Mouse (Mus musculus) liver, embryonic 11.5 days (tissue): ENCODE measurements around the gene Gm49342. TPM values are rescaled to one million over a fixed set of nuclear protein-coding genes. Genes with fewer than 3 reads are reported as not detected.
"Not testable (repeated sequence)": the region's sequence is repeated elsewhere in the genome, so short reads cannot be mapped to it uniquely, and the experiment has no call there.

Experiments used
- ATAC-seq: fragments of 200-750 bp; cut with Nextera tagmentation; replicated peaks from 2 replicates; pipeline ENCODE4 v1.8.0; 2017; ENCODE audit warnings: moderate number of reproducible peaks, mild to moderate bottlenecking, moderate TSS enrichment, moderate library complexity; ENCODE audit not compliant: low FRiP score
- DNase-seq: peaks from one replicate; pipeline ENCODE4 v3.0.0-alpha.2; 2017; ENCODE audit warnings: low spot score
- H3K27ac ChIP-seq: fragments of 300-500 bp; sonication (generic); 2 replicates; pipeline ENCODE4 v1.5.1; 2014; ENCODE audit warnings: mild to moderate bottlenecking, low read depth, low read length, control low read depth
- H3K27me3 ChIP-seq: fragments of 300-500 bp; sonication (generic); replicated peaks from 2 replicates; pipeline ENCODE4 v1.6.1; 2014; ENCODE audit warnings: low read length, mixed read lengths; ENCODE audit not compliant: control insufficient read depth, insufficient read depth
- H3K36me3 ChIP-seq: fragments of 300-500 bp; sonication (generic); 2 replicates; pipeline ENCODE4 v1.6.1; 2014; ENCODE audit warnings: mild to moderate bottlenecking, low read length, moderate library complexity, mixed read lengths; ENCODE audit not compliant: control insufficient read depth, insufficient read depth
- H3K4me1 ChIP-seq: fragments of 300-500 bp; sonication (generic); replicated peaks from 2 replicates; pipeline ENCODE4 v1.6.1; 2014; ENCODE audit warnings: low read length, mixed read lengths; ENCODE audit not compliant: control insufficient read depth, insufficient read depth
- H3K4me2 ChIP-seq: fragments of 300-500 bp; sonication (generic); 2 replicates; pipeline ENCODE4 v1.6.1; 2014; ENCODE audit warnings: mild to moderate bottlenecking, control low read depth, moderate library complexity
- H3K4me3 ChIP-seq: fragments of 300-500 bp; sonication (generic); 2 replicates; pipeline ENCODE4 v1.5.1; 2014; ENCODE audit warnings: low read depth, low read length, control low read depth
- H3K9ac ChIP-seq: fragments of 300-500 bp; sonication (generic); 2 replicates; pipeline ENCODE4 v1.6.1; 2014; ENCODE audit warnings: low read depth, low read length, control low read depth
- H3K9me3 ChIP-seq: fragments of 300-500 bp; sonication (generic); 2 replicates; pipeline ENCODE4 v1.6.1; 2016; ENCODE audit warnings: low read length, inconsistent platforms, mixed read lengths; ENCODE audit not compliant: control insufficient read depth
- WGBS: fragments of 180-500 bp; shearing (Covaris S2); extraction: QIAGEN DNeasy Blood & Tissue Kit; methylation state at CpG from one replicate; pipeline ENCODE4 v1.1.7; 2014; 5-methylcytosine and 5-hydroxymethylcytosine counted together
- polyA plus RNA-seq: library from polyadenylated mRNA; unstranded; fragments of >200 nt; fragmentation: Nextera tagmentation; extraction: Ambion mirVana; gene quantifications from 2 replicates; pipeline ENCODE4 v1.2.1, GENCODE M21; 2014

The Gm49342 gene
- polyA plus RNA-seq, 1 experiment from 2014 or later: not detected

DNA sequence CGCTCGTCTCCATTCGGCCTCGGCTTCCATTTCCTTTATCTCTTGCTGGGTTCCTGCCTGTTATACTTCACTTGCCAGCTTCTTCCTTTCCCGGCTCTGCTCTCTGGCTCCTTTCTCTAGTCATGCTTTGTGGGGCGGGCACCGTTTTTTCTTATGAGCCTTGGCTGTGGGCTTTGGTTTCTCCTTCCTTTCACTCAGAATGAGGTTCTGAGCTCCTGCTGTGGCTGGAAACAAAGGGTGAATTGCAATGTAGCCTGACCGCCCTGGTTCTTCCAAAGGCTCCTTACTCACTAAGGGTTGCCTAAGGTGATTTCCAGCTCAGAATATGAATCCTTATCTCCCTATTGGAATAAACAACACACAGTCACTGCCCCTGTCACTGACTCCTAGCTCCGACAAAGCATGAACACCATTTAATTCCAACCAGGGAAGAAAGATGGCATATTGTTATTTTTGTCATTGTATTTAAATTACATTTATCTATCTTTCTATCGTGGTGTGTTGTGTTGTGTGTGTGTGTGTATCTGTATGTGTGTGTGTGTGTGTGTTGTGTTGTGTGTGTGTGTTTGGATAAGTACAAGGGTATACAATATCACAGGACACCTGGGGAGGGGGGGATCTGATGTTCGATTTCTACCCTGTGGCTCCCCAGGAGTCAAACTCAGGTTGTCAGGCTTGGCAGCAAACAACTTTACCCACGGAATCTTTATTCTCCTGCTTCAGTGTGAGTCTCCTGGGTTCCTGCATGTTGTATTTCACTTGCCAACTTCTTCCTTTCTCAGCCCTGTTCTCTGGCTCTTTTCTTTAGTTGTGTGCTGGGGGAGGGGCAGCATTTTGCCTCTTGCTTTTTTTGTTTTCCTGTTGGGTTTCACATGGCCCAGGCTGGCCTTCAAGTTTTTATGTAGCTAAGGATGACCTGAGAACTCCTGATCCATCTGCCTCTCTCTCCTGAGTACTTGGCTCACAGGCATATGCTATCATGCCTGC is 25.5 kb downstream of the Gm49342 start:
- H3K4me3 ChIP-seq: no peak overlapping the region
- 0 out of 2 replicates have a peak, but pooled peaks cover 7% of the 10 kb centered on the region for H3K4me1 ChIP-seq
- no peaks in the 10 kb centered on the region for H3K9me3 ChIP-seq
- no peak overlapping the region; the same call in 1 of the 2 replicates for H3K9ac ChIP-seq
- H3K27ac ChIP-seq: no peak overlapping the region
- ATAC-seq: no peak
- H3K27me3 ChIP-seq: no peaks in the 10 kb centered on the region
- H3K36me3 ChIP-seq: no peaks in the 10 kb centered on the region
- no peak for DNase-seq
- peak overlapping the region; percentile 38 for H3K4me2 ChIP-seq
- 32% methylated on average over 12 of the region's 12 CpGs for WGBS

DNA sequence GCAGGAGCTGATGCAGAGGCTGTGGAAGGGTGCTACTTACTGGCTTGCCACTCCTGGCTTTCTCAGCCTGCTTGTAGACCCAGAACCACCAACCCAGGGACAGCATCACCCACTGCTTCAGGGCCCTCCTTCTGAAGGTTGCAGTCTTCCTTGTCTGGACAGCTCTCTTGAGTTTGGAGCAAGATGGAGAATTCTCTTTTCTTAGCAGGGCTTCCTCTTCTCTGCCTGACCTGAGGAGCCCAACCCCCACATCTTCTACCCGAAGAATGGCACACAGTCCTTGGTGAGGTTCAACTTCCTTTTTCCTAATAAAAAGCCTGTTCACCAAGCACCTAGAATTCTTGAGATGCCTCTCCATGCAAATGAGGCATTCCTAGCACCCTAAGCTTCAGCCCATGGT is 26.5 kb downstream of the Gm49342 start:
- no peaks in the 10 kb centered on the region for H3K9me3 ChIP-seq
- no peak for ATAC-seq

DNA sequence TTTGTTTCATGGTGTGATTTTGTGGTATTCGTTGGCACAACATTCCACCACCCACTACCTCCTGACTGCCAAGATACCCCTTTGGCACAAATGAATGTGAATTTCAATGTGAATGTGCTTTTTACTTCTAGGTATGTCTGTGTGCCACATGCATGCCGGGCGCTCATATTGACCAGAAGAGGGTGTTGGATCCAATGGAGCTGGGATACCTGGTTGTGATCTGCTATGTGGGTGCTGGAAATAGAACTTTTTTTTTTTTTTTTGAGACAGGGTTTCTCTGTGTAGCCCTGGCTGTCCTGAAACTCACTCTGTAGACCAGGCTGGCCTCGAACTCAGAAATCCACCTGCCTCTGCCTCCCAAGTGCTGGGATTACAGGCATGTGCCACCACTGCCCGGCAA is 28.7 kb downstream of the Gm49342 start:
- not testable (repeated sequence) for ATAC-seq, H3K27me3 ChIP-seq, H3K4me1 ChIP-seq, DNase-seq, H3K9me3 ChIP-seq, H3K4me2 ChIP-seq, H3K4me3 ChIP-seq, H3K36me3 ChIP-seq, H3K27ac ChIP-seq, H3K9ac ChIP-seq
- 86% methylated on average over 5 of the region's 5 CpGs for whole genome bisulfite sequencing

More for the DNA sequence above, 26.5 kb downstream of the Gm49342 start:
- no peak for DNase-seq
- no peaks in the 10 kb centered on the region for H3K36me3 ChIP-seq
- H3K4me1 ChIP-seq: 0 out of 2 replicates have a peak, but pooled peaks cover 7% of the 10 kb centered on the region
- no peak overlapping the region for H3K9ac ChIP-seq
- WGBS: 44% methylated on average over 1 of the region's 1 CpGs
- H3K4me2 ChIP-seq: no peak overlapping the region
- no peak overlapping the region for H3K4me3 ChIP-seq
- no peak overlapping the region for H3K27ac ChIP-seq
- no peaks in the 10 kb centered on the region for H3K27me3 ChIP-seq

DNA sequence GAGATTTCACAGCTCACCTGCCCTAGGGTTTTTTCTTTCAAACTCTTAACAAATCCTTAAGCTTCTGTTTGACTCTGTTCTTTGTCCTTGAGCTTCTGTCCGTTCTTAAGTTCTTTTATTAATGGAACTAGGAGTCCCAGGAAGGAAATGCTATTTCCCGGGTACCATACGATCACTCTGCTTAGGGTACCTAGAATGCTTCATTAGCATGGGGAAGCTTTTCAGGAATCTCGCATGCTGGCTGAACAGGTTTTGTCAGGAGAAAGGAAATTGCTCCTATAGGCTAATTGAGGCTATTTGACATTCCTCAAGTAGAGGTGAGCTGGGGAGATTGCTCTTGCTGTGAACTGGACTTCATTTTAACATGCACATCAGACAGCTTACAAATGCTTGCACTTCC is 29.4 kb downstream of the Gm49342 start:
- Histone ChIP-seq H3K4me2 (no peak overlapping the region), H3K9ac (no peak overlapping the region), H3K27me3 (no peaks in the 10 kb centered on the region), H3K27ac (no peak overlapping the region), H3K9me3 (no peaks in the 10 kb centered on the region), H3K36me3 (no peaks in the 10 kb centered on the region), H3K4me1 (0 out of 2 replicates have a peak, but pooled peaks cover 7% of the 10 kb centered on the region), H3K4me3 (no peak overlapping the region)
- WGBS: 58% methylated on average over 4 of the region's 4 CpGs
- ATAC-seq (no peak), DNase-seq (no peak)

DNA sequence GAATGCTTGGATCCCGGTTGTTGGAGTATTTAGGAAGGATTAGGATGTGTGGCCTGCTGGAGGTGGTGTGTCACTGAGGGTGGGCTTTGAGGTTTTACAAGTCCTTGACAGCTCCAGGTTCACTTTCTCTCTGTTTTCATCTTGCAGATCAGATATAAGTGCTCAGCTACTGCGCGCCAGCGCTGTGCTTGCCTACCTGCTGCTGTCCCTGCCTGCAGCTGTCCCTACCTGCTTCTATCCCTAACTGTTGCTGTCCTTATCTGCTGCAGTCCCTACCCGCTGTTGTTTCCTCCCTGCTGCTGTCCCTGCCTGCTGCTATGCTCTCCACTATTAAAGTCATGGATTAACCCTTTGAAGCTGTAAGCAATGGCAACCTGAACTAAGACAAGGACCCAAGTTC is 30.7 kb downstream of the Gm49342 start:
- Histone ChIP-seq H3K4me2 (no peak overlapping the region), H3K9me3 (no peaks in the 10 kb centered on the region), H3K27me3 (no peaks in the 10 kb centered on the region), H3K4me3 (no peak overlapping the region), H3K27ac (no peak overlapping the region), H3K9ac (no peak overlapping the region), H3K4me1 (0 out of 2 replicates have a peak, but pooled peaks cover 5% of the 10 kb centered on the region), H3K36me3 (no peaks in the 10 kb centered on the region)
- 42% methylated on average over 5 of the region's 5 CpGs for WGBS
- ATAC-seq: no peak
- DNase-seq: no peak

DNA sequence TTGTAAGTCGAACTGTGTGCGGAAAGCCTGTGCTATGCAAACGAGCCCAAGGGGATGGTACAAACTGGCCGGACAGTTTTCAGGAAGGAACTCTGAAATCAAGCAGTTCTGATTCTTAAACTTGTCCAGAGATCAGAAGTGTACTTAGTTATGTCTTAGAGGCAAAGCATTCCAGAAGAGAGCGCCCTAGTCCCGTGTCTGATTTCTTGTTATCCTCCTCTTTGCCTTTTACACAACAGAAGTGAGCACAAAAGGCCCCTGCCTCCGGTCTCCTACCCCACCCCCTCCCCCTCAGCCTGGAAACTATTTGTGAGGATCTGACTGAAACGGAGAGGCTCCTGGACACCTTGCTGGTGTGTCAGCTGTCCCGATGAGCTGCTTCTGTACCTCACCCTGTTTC is 32.4 kb downstream of the Gm49342 start:
- Histone ChIP-seq H3K4me3 (no peak overlapping the region), H3K4me2 (no peak overlapping the region; the same call in 1 of the 2 replicates), H3K4me1 (no peaks in the 10 kb centered on the region), H3K27ac (no peak overlapping the region), H3K9ac (no peak overlapping the region), H3K27me3 (no peaks in the 10 kb centered on the region), H3K36me3 (no peaks in the 10 kb centered on the region), H3K9me3 (no peaks in the 10 kb centered on the region)
- ATAC-seq (no peak), DNase-seq (no peak)
- WGBS: 37% methylated on average over 9 of the region's 9 CpGs

DNA sequence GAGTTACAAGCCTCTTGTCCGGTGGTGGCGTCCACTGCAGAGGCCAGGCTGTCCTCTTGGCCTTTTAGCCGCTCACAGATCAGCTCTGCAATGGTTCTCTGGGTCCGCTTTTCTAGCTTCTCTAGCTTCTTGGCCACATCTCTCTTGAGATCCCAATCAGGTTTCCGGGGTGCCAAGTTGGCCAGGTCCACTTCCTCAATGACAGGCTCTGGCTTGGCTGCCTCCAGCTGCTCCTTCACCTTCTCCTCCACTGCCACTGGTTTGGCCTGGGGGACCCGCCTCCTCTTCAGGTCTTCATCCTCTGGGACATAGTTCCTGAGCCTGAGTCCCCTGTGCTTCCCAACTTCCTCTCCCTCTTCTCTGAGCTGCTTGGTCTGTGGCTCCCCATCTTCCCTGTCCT is 34.1 kb downstream of the Gm49342 start:
- not testable (repeated sequence) for H3K27ac ChIP-seq, H3K9me3 ChIP-seq, H3K36me3 ChIP-seq, H3K9ac ChIP-seq, H3K4me2 ChIP-seq, ATAC-seq, H3K4me1 ChIP-seq, H3K4me3 ChIP-seq, DNase-seq, H3K27me3 ChIP-seq
- 60% methylated on average over 6 of the region's 6 CpGs for WGBS

DNA sequence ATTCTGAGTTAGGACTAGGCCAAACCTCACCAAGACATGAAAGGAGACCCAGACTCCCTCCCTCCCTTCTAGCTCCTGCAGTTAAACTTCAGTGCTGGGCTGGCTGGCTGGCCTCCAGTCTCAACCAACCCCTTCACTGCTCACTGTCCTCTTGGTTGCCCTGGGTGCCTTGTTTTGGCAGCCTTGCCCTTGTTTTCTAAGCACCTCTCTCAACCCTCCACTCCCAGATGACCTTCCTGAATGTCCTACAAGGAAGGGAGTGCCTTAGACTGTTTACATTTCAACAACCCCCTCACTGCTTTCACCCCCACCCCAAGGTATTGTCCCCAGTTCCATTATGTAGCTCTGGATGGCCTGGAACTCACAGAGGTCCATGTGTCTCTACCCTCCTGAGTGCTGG is 35.3 kb downstream of the Gm49342 start:
- no peak overlapping the region for H3K27ac ChIP-seq
- H3K4me2 ChIP-seq: no peak overlapping the region
- H3K4me1 ChIP-seq: no peaks in the 10 kb centered on the region
- no peak for DNase-seq
- ATAC-seq: no peak
- no peaks in the 10 kb centered on the region for H3K36me3 ChIP-seq
- H3K4me3 ChIP-seq: no peak overlapping the region
- no peaks in the 10 kb centered on the region for H3K27me3 ChIP-seq
- no peaks in the 10 kb centered on the region for H3K9me3 ChIP-seq
- no peak overlapping the region for H3K9ac ChIP-seq

DNA sequence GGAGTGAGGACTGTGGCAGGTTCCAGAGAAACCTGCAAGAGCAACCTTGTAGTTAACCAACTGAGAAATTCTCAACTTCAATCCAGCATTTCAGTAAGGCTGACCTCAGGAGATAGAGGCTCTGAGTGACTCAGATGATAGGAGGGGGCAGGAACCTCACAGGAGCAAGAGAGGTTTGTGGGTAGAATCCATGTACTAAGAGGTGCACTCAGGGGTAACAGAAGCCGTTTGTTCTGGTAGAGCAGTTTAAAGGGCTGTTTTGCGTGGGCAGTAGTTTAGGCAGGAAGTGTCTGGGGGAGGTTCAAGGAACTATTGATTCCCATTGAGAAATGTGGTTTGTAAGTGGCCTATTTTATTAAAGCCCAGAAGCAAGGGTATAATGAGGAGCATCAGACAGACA is 36.9 kb downstream of the Gm49342 start:
- 32% methylated on average over 2 of the region's 2 CpGs for WGBS
- Histone ChIP-seq H3K4me1 (no peaks in the 10 kb centered on the region), H3K9me3 (no peaks in the 10 kb centered on the region), H3K4me3 (no peak overlapping the region), H3K27ac (no peak overlapping the region), H3K36me3 (no peaks in the 10 kb centered on the region), H3K9ac (no peak overlapping the region), H3K4me2 (no peak overlapping the region), H3K27me3 (no peaks in the 10 kb centered on the region)
- DNase-seq (no peak), ATAC-seq (no peak)
